Mouse (Mus musculus) kidney, embryonic 15.5 days (tissue): ENCODE measurements at regions not wholly inside any gene's neighbourhood (a gene's known extent, or its start where the extent isn't known, plus 50 kb on each side); places are given as distances from the start of the nearest gene placed in this dataset.
A peak's percentile ranks its signal among the peaks of the same experiment; 100 is the strongest.

ENCODE experiments used
- ATAC-seq: fragments of 200-750 bp; cut with Nextera tagmentation; replicated peaks from 2 replicates; pipeline ENCODE4 v1.8.0; 2017; ENCODE audit warnings: moderate TSS enrichment; ENCODE audit not compliant: low FRiP score
- H3K27ac ChIP-seq: fragments of 300-500 bp; sonication (generic); 2 replicates; pipeline ENCODE4 v1.5.1; 2015; ENCODE audit warnings: mild to moderate bottlenecking, inconsistent platforms
- H3K27me3 ChIP-seq: fragments of 300-500 bp; sonication (generic); 2 replicates; pipeline ENCODE4 v1.6.1; 2015; ENCODE audit warnings: inconsistent platforms
- H3K36me3 ChIP-seq: fragments of 300-500 bp; sonication (generic); 2 replicates; pipeline ENCODE4 v1.6.1; 2015; ENCODE audit warnings: inconsistent platforms
- H3K4me1 ChIP-seq: fragments of 300-500 bp; sonication (generic); 2 replicates; pipeline ENCODE4 v1.6.1; 2015; ENCODE audit warnings: inconsistent platforms
- H3K4me2 ChIP-seq: fragments of 300-500 bp; sonication (generic); 2 replicates; pipeline ENCODE4 v1.6.1; 2015; ENCODE audit warnings: moderate library complexity, mild to moderate bottlenecking, inconsistent platforms
- H3K4me3 ChIP-seq: fragments of 300-500 bp; sonication (generic); replicated peaks from 2 replicates; pipeline ENCODE4 v1.5.1; 2015; ENCODE audit warnings: mild to moderate bottlenecking, inconsistent platforms
- H3K9ac ChIP-seq: fragments of 300-500 bp; sonication (generic); 2 replicates; pipeline ENCODE4 v1.6.1; 2015; ENCODE audit warnings: mild to moderate bottlenecking, inconsistent platforms
- H3K9me3 ChIP-seq: fragments of 300-500 bp; sonication (generic); replicated peaks from 2 replicates; pipeline ENCODE4 v1.6.1; 2016; ENCODE audit warnings: inconsistent platforms
- WGBS: fragments of 180-500 bp; shearing (Covaris S2); methylation state at CpG from one replicate; pipeline ENCODE4 v1.1.7; 2015; ENCODE audit warnings: mixed read lengths; 5-methylcytosine and 5-hydroxymethylcytosine counted together

DNA sequence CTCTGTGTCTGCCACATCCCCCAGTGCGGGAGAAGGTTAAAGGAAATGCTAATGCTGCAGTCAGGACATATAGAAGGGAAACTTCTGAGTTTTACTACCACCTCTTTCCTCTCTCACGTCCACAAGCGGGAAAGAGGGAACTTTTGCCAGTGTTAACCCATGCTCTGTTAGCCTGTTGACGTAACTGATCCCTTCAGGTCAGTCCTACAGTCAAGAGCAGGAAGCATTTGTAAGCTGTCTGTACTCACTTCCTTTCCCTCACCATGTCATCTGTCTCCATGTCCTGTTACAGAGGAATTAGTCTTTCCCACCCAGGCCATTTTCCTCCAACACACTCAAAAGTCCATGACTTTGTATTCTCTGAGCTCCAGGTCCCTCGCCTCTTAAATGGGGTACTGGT lies 62.5 kb upstream of the 1700025G04Rik start:
- Histone ChIP-seq H3K4me1 (0 out of 2 replicates have a peak, but pooled peaks cover 3% of the 10 kb centered on the region), H3K27me3 (no peaks in the 10 kb centered on the region), H3K27ac (peak overlapping the region; percentile 24; the same call in 1 of the 2 replicates), H3K9me3 (no peaks in the 10 kb centered on the region), H3K4me3 (no peak overlapping the region), H3K36me3 (no peaks in the 10 kb centered on the region), H3K9ac (no peak overlapping the region), H3K4me2 (no peak overlapping the region)
- no peak for ATAC-seq
- WGBS: 56% methylated on average over 5 of the region's 5 CpGs

DNA sequence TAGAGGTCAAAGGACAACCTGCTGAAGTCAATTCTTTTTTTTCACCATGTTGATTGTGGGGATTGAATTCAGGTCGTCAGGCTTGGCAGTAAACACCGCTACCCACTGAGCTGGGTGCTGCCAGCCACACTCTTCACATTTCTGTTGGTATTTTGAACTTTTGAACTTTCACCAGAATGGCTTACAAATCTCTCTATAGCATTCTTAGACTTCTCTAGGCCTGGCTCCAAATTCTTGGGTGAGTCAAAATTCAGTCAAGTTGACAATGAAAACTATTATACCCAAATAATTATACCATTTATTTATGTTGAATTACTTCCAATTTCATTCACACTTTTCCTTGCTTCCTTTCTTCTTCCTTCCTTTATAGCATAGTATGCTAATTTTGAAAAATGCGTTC lies 58.8 kb upstream of the 1700025G04Rik start:
- WGBS: 75% methylated on average over 3 of the region's 3 CpGs
- ATAC-seq: no peak
- Histone ChIP-seq H3K4me3 (no peak overlapping the region), H3K36me3 (no peaks in the 10 kb centered on the region), H3K27me3 (no peaks in the 10 kb centered on the region), H3K4me2 (no peak overlapping the region), H3K27ac (no peak overlapping the region), H3K9me3 (no peaks in the 10 kb centered on the region), H3K9ac (no peak overlapping the region), H3K4me1 (0 out of 2 replicates have a peak, but pooled peaks cover 3% of the 10 kb centered on the region)

DNA sequence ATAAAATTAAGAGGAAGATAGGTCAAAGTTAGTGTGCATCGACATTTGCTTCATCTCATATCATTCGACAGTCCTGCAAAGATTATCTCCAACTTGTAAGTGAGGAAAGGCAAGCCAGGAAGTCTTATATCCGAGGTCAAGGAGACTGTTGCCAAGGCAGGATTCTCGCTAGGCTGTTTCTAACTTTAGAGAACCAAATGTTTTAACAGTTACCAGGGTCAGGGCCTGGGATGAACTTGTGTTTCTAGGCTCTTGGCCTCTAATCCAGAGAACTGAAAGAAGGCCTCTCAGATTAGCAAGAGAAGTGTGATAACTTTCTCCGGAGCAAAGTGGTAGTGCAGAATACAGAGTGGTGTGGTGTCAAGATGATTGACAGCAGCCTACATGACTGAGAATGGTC lies 50.2 kb upstream of the 1700025G04Rik start:
- Histone ChIP-seq H3K4me3 (no peak overlapping the region), H3K9me3 (no peaks in the 10 kb centered on the region), H3K4me1 (no peaks in the 10 kb centered on the region), H3K4me2 (no peak overlapping the region), H3K9ac (no peak overlapping the region), H3K27me3 (no peaks in the 10 kb centered on the region), H3K27ac (no peak overlapping the region), H3K36me3 (no peaks in the 10 kb centered on the region)
- ATAC-seq: no peak
- 69% methylated on average over 5 of the region's 5 CpGs for WGBS
